19 mouse cellular contexts compared by ENCODE assay signal in the genomic region with DNA sequence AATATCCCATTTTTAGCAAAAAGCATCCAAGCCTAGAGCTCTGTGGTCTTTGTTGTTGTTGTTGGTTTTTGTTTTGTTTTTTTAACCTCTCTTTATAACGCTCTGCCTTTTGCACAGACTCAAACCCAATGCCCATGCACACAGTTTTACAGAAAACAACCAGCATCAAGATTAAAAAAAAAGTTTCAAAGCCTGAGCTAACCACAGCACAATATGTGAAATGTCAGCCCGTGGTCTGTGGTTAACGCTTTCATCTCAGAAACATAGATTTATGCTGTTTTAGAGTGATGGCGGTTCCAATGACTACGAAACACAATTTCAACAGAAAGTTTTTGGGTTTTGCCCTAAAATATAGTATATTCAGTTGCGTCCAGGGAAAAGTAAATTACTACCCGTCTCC.
DNase-seq lines count a peak whose midpoint lies in the region; ATAC-seq lines count a peak whose summit lies in the region.
"Had no signal": no experiment of that assay in that cellular context is flagged by ENCODE, and none has a peak within 500 bp of the region (broad histone marks: within the 10 kb centered on the region; RNA-seq: fewer than 3 reads in every experiment).

No protein-coding gene starts in this region.

- DNase-seq in thymus, postnatal 25 days = peak; percentile 4
- DNase-seq in thymus, postnatal 4 days = no peak
- no peak for DNase-seq in frontal cortex, postnatal 25 days (ENCODE audit: low spot score in 2 of 2)
- DNase-seq in gastrocnemius, adult 18-20 months (ENCODE audit: low spot score) = no peak
- DNase-seq in lung, adult 18-20 months = no peak
- DNase-seq: adrenal gland, postnatal 25 days; cerebellum, adult 8-10 months; cerebellum, postnatal 36 days; gastrocnemius, adult 2 months; heart, postnatal 36 days; kidney, adult 9 months; kidney, postnatal 14 days; liver; lung, postnatal 4 days; right cerebral cortex, postnatal 14 days had no signal

- ATAC-seq in activated CD4-positive, CD25-positive, alpha-beta regulatory T cell, adult 4 months = peak; percentile 14
- peak; percentile 61 for ATAC-seq in inflammation-experienced regulatory T-cells, adult 6 months
- ATAC-seq: intestine, embryonic 16.5 days; Patski had no signal
